Mouse (Mus musculus): ENCODE measurements around the gene Slc31a1. TPM values are rescaled to one million over a fixed set of nuclear protein-coding genes. Genes with fewer than 3 reads are reported as not detected.
A peak's percentile ranks its signal among the peaks of the same experiment; 100 is the strongest.

The Slc31a1 gene
- total RNA-seq, 2 experiments from 2014 or later = 45.7 to 48.4 TPM

DNA sequence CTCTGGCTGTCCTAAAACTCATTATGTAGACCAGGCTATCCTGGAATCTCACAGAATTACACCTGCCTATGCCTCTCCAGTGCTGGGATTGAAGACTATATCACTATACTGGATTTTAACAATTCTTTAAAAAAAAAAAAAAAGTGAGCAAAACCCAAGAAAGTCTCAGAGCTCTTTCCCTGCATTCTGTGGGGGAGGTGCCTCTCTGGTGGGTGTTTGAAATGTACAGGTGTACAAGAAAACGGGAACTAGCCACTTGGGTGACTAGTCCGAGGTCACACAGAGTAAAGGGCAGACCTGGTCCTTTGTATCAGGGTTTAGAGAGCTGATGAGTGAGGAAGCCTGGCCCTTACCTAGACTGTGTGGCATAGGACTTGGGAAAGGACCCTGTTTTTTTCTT, 1.9 kb downstream of the Slc31a1 start:
- DNase-seq = no peak

DNA sequence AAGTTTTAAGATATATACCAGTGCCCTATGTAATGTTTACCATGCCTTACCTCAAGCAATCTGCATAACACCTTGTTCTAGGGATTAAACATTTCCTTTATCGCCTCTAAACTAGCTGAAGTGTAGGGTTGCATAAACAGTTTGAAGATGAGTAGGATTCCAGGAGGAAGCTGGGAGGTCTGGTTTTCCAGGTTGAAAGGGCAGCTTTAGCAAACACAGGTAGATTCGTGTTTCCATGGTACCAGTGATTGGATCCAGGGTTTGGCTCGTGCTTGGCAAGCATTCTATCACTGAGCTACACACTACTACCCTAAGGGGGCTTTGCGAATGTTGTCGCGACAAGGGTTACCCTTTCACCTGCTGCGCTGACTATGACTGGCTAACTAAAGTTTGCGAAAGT, 3.8 kb downstream of the Slc31a1 start:
- no peak for DNase-seq

DNA sequence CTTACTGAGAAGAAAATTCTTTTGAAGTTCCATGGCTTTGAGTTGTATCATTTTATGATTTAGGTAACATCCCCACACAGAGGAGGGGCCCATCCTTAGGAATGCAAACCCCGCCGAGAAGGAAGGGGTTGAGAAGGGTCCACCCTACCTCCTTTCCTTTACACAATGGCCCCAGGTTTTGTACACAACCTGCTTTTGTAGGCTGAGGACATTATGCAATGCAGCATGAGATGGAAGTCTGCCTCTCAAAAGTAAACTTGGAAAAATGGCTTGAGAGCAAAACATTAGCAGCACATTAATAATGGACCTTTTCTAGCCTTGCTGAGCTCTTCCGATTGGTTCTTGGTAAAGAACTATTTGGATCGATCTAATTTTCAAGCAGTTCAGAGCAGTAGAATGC, 5.8 kb downstream of the Slc31a1 start:
- no peak for DNase-seq

DNA sequence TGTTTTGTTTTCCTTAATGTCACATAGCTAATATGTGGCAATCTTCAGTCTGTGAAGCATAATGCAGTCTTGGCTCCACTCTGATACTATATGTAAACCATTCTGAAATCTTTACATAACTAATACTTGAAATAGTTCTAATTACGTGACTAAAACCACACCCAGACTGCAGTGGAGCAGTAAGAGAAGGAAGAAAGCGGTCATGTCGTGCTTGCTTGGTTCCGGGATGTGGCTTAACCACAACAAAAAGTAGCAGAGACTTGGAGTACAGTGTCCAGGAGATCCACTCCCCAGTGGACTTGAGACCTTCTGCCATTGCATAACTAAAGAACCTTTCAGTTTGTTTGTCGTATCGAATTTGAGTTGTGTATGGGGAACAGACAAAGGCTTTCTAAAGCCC, 7.1 kb downstream of the Slc31a1 start:
- no peak for DNase-seq

DNA sequence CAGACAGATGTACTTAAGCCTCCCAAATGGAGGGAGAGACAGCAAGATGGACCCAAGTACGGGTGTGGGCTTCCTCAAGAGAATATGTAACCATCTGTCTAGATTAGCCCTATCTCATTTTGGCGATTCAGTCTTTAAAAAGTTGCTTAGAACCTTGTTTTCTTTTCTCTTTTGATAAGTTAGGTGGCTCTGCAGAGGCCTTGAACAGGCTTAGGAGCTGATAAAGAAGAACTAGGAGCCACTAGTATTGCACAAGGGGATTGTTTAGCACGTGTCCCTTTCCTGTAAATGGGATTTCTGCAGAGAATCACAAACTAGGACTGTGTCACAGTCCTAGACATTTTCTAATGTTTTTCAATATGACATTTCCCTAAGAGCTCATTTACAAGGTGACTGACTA, 8.6 kb downstream of the Slc31a1 start:
- DNase-seq = no peak

DNA sequence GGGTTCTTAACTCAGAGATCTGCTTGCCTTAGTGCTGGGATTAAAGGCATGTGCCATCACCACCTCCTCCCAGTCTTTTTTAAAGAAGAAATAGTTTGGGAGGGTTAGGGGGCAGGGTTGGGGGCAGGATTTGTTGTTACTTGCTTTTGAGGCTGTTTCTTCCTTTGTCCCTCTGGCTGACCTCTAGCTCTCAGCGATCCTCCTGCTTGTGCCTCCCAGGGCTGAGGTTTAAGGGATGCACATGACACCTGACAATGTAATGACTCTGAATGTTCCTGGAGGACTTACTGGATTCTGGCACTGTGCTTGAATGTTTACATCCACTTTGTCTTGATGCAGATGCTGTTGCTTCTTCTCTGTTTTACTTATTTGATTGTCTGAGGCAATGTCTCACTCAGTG, 11.9 kb downstream of the Slc31a1 start:
- DNase-seq = no peak

DNA sequence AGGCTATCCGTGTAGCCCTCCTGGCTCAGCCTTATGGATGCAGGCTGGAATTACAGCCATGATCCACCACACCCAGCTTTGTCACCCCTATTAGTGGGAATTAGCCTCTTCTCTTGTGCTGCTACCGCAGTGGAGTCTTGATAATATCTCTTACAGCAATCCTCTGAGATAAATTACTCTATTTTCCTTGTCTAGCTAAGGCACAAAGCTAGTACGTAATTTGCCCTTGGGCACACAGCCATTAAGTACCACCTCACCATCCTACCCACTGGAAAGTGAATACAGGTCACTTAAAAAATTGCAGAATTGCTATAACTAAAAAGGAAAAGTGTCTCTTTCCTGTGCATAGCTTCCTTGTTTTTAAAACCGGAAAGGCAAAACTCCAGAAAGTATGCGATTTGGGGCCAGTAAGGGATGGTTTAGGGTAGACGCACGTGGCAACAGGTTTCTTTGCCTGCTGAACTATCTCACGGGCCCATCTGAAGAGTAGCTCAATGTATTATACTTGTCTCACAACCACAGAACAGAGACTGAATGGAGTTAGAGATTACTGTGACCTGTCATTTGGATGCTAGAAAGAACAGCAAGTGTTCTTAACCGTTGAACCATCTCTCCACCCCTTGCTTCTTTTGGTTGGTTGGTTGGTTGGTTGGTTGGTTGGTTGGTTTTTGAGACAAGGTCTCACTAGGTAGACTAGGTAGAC, 12.4 kb downstream of the Slc31a1 start:
- peak; percentile 22 to 33 for DNase-seq

DNA sequence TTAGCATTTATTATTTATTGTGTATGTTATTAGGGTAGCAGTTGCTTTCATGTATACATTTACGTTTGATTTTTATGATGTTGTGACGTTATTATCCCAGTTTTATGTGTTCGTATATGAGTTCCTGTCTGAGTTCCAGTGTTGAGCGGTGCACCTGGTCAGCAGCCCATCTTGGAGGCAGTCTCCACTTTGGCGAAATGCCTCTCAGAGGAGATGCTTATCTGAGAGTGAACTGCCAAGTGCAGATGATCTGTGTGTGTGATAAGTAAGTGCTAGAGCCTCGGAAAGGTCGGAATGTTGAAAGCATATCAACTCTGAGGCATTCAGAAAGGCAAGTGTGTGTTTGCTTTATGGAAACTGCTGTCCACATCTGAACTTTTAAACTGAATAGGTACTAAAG, 13.1 kb downstream of the Slc31a1 start:
- DNase-seq = no peak

DNA sequence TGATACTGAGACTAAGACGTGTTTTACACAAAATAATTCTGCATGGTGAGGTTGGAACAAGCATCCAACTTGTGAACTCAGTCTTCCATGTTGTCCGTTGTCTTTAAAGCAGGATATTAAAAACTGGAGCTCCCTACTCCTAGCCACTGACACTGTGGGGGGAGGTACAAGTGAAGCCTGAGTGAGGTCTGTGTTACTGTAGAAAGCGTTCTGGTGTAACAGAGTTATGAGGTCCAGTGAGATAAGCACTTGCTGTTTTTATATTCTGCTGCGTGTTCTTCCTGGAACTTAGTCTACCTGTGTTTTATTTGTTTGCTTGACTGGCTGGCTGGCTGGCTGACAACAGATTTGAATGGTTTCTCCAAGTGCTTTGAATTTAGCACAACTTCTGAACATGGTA, 13.8 kb downstream of the Slc31a1 start:
- no peak for DNase-seq

DNA sequence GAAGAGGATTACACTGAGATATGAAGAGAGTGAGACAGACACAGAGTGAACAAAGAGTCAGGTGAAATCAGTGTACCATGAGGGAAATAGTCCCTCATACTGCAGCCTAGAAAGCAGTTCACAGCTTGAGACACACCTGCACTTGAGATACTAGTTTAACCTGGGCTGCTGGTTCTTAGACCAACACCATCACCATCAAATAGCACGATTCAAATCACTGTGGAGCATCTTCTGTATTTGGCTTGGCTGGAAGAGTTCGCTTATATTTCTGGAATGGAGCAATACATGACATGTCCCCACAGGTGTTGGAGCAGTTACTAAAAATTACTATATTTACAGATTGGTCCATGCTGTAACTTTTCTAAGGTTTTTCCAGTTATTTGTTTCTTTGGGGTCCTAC, 15.6 kb downstream of the Slc31a1 start:
- no peak for DNase-seq

DNA sequence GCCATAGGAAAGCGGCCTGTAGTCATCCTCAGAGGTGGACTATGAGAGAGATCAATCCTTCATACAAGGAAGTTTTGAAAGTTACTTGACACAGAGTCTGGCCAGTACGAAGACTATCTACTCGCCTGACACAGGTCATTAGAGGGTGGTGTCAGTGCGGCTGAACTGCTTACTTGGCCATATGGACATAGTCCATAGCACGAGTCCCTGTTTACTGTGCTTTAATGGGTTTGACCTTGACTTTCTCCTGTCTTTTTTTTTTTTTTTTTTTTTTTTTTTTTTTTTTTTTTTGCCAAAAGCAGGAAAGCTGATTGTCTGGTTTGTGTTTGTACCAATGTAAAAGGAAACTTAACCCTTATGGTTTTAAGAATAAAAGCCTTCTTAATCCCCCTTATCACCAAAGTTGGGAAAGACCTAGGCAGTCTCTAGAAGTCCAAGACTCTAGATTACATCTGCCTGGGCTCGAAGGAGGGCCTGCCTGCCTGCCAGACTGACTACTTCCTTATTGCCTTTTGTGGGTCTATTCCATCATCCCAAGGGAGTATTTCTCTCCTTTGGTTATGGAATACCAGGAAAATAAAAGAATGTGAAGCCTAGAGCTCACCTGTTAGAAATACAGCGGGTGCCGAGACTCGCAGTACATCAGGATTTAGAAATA, 19.3 kb downstream of the Slc31a1 start:
- DNase-seq = no peak

DNA sequence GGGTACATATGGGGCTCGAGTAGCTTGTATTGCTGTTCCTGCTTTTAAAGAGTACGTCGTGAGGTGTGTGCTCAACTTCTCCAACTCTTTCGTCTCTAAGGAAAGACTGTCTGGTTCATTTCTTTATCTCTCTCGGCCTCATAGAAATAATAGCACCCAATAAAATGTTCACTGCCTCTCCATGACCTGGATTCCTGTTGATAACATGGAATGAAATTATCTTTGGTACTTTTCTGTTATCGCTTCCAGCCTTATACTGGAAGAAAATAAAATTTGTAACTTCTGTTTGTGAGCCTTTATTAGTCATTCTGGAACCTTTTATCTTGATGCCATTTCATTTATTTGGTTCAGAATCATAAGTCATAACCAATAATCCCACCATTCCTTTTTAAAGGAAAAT, 22.7 kb downstream of the Slc31a1 start:
- DNase-seq = no peak

DNA sequence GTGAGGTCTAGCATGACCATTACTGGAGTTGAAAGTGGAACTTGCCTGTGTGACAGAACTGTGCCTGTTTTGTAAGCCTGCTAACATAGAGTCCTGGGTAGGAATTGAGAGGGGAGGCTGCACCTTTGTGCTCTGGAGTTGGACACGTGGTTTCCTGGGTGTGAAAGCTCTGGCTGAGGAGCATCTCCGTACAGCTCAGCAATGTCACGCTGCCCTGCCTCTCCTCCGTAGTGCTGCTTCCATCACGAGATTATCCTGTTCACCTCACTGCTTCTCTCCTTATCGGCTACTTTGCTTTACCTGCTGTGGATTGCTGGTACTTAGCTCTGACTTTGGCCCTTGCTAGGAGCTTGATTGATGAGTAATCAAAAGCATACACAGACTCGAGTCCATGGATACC, 23.2 kb downstream of the Slc31a1 start:
- no peak for DNase-seq

DNA sequence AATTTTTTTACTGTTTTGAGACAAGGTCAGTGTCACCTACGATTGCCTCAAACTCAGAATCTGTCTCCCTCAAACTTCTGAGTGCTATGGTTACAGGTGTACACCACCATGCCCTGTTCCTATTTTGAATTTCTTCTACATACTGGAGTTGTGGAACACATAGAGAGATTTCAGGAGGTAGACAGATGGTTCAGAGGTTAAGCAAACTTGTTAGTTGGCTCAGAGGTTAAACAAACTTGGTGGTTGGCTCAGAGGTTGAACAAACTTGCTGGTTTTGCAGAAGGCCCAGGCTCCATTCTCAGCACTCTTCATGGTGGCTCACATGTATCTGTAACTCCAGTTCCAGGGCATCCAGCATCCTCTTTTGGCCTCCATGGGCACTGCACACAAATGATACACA, 23.6 kb downstream of the Slc31a1 start:
- no peak for DNase-seq

DNA sequence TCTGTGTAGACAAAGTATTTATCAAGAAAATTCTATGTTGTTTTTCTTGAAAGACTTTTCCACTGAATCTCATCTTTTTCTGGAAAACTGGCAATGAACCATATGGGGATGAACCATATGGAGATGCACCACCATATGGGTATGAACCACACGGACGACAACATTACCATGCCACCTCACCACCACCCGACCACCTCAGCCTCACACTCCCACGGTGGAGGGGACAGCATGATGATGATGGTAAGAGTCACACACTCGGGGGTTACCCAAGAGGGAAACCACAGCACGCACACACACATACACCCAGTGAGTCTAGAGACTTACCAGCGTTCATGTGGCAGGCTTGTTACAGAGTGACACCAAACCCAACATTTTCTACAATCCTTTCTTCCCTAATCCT, 24.9 kb downstream of the Slc31a1 start:
- no peak for DNase-seq

DNA sequence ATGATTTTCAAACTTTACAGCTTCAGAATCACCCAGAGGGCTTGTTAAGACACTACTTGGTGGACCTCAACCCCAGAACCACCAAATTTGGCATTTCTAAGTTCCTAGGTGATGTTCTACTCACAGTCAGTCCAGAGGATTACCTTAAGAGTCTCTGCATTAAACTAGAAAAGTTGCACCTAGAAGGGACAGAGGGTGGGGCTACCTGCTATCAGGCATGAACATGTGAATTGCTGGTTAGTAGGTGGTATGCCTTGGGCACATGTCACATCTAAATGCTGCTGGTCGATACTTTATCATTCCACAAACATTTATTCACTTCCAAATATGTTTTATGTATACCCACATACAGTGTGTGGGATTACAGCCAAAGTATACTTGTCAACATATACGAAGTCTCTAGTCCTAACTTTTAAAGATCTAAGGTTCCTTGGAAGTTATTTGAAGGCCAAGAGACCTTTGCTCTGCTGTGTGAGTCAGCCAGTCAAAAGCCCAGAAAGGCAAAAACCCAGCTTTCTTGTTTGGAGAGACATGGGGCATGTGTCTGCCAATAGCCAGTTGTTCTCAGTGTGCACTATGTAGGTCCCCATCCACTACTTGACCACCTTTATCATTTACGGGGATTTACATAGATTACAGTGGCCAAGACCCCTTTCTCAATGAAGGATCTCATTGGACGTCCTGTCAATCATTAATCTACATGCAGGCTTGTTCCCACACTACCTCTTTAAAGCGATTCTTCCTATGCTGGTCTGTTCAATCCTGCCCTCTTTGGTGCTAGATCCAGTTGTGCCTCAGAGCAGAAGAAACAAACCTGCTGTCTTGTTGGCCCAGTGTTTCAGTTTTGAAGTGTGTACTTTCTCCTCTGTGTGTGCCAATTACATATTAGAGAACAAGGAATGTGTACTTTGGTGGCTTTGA, 29.3 kb downstream of the Slc31a1 start:
- no peak for DNase-seq

DNA sequence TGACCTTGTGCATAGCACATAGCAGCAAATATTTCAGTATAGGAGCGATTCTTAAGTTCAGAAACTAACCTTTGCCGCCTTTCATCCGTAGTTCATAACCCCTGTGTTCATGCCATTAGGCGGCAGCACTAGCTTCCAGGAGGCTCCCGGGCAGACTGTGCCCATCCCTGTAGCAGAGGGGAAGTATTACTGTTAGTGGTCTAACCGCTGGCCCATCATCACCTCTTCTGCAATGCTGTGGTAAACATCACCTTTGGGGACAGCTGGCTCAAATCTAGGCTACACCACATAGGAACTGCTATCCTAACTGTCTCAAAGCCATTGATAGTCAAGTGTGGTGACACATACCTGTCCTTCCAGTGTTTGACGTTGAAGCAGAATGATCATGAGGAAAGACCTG, 31.4 kb downstream of the Slc31a1 start:
- DNase-seq = no peak

DNA sequence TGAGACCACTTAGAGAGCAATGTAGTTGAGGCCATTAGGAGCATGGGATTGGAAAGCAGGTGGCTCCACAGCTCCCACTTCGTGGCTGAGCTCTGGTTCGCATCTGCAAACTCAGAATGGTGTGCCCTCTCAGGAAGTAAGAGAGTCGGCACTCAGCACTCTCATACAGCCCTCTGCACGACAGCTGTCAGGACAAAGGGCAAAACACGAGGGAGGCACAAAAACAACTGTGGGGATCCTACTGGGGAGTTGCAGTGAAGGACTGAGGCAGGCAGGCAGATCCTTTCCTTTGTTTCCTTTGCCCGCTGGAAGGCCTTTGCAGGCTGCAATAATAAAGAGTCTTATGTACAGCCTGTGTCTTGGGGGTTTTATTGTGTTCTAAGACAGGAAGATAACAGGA, 32.9 kb downstream of the Slc31a1 start:
- DNase-seq = no peak

DNA sequence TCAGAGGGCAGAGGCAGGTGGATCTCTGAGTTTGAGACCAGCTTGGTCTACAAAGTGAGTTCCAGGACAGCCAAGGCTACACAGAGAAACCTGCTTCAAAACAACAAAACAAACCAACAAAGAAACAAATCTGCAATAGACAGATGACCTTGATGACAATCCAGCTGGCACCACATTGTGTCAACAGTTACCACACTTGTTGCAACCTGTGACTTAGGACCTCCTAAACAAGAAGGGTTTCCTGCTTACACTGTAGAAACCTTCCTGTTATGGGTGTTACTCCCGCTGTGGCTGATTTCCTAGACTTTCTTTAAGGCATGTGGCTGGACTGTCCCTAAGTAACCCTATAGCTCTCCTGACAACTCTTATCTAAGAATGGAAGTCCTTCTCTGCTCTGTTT, 35.3 kb downstream of the Slc31a1 start:
- DNase-seq = peak; percentile 33 to 52

DNA sequence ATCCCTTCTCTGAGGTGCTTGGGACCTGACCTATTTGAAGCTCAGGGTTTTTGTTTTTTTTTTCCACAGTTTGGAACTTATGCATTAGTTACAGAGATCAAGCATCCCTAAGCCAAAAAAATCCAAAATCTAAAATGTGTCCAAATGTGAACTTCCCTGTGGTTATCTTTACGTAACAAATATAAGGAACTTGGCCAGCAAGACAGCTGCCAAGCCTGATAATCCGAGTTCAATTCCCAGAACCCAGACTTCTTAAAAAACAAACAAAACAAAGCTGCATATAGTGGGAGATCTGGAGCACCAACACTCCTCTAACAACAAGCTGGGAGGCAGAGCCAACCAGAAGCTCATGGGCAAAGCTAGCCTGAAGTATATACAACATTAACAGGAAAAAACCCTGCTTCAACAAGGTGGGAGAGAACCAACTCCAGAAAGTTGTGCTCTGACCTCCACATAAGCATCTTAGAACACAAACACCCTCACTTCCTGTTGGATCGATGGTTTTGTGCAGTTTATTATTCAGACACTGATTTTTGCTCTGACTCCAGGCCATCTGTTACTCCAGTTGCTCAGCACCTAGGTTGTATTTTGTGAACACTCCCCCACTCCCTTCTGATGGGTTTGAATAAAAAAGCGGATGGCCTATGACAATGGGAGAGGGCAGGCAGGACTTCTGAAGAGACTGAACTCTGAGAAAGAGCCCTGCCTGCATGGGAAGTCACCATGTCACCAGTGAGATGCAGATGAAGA, 37.3 kb downstream of the Slc31a1 start:
- no peak for DNase-seq

DNA sequence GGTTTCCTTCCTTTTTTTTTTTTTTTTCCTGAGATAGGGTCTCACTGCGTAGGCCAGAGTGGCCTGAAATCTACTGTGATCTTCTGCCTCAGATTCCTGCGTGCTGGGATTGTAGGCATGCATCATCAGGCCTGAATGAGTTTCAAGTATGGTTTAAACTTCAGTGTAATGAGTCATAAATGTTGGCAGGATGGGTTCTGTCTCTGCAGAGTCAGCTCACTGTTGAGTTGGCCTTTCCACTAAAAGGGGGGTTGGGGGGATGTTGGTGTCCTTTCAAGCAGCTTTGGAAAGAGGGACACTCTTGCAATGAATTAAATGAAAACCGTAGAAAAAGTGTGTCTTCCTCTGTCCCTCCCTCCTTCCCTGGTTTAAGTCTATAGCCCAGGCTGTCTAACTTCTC, 38.4 kb downstream of the Slc31a1 start:
- peak; percentile 44 to 63 for DNase-seq

DNA sequence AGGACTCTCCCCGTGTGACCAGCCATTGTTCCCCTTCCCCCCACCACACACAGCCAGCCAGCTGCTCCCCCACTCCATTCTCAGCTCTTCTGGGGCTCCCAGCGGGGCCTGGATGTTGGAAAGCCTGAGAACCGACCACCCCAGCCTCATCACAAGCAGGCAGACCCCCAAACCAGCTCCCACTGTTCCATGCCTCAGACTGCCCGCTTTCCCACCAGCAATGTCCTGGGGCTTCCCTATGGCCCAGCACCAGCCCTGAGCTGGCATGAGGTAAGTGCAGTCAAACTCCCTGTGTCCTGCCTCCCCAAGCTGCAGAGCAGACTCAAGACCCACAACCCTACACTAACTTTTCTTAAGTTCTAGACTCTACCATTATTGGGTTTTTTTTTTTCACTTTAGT, 45.6 kb downstream of the Slc31a1 start:
- DNase-seq = no peak
